Mouse (Mus musculus): ENCODE measurements at regions not wholly inside any gene's neighbourhood (a gene's known extent, or its start where the extent isn't known, plus 50 kb on each side); places are given as distances from the start of the nearest gene placed in this dataset.

- H3K4me1 ChIP-seq (replicated peaks; ENCODE audit: low read depth, low read length): peaks cover 7% of the 10 kb centered on the region
- no peak overlapping the region for H3K4me3 ChIP-seq (replicated peaks; ENCODE audit: low read length)
- no peak for TF ChIP-seq NANOG (IDR thresholded peaks at IDR 0.05; ENCODE audit: borderline replicate concordance, low read length)
- no peak for TF ChIP-seq POU5F1 (IDR thresholded peaks at IDR 0.05; ENCODE audit: borderline replicate concordance, low read length)
- no peak for TF ChIP-seq CTCF (conservative IDR thresholded peaks at IDR 0.05; ENCODE audit: low read length)
- no peaks in the 10 kb centered on the region for H3K36me3 ChIP-seq (ENCODE audit: insufficient read depth, low read length)
- 0 out of 2 replicates have a peak, but pooled peaks cover 3% of the 10 kb centered on the region for H3K9me3 ChIP-seq (ENCODE audit: low read length)
- H3K27me3 ChIP-seq (ENCODE audit: insufficient read depth, low read length): no peaks in the 10 kb centered on the region
These were observed 304.7 kb downstream of the Gm10295 start for GRCm38 (mm10) chr7:71046596-71046995.

GRCm38 (mm10) chr7:71043789-71044188 lies 307.5 kb downstream of the Gm10295 start:
- no peaks in the 10 kb centered on the region for H3K36me3 ChIP-seq (ENCODE audit: insufficient read depth, low read length)
- no peak overlapping the region for H3K4me3 ChIP-seq (replicated peaks; ENCODE audit: low read length)
- 0 out of 2 replicates have a peak, but pooled peaks cover 3% of the 10 kb centered on the region for H3K9me3 ChIP-seq (ENCODE audit: low read length)
- peaks cover 7% of the 10 kb centered on the region for H3K4me1 ChIP-seq (replicated peaks; ENCODE audit: low read depth, low read length)
- TF ChIP-seq NANOG (IDR thresholded peaks at IDR 0.05; ENCODE audit: borderline replicate concordance, low read length) (no peak), CTCF (conservative IDR thresholded peaks at IDR 0.05; ENCODE audit: low read length) (no peak), POU5F1 (IDR thresholded peaks at IDR 0.05; ENCODE audit: borderline replicate concordance, low read length) (no peak)
- H3K27me3 ChIP-seq (ENCODE audit: insufficient read depth, low read length): no peaks in the 10 kb centered on the region

GRCm38 (mm10) chr7:71043128-71043527 lies 308.2 kb downstream of the Gm10295 start:
- peaks cover 7% of the 10 kb centered on the region for H3K4me1 ChIP-seq (replicated peaks; ENCODE audit: low read depth, low read length)
- no peak overlapping the region for H3K4me3 ChIP-seq (replicated peaks; ENCODE audit: low read length)
- H3K36me3 ChIP-seq (ENCODE audit: insufficient read depth, low read length): no peaks in the 10 kb centered on the region
- H3K9me3 ChIP-seq (ENCODE audit: low read length): 0 out of 2 replicates have a peak, but pooled peaks cover 3% of the 10 kb centered on the region
- no peak for TF ChIP-seq CTCF (conservative IDR thresholded peaks at IDR 0.05; ENCODE audit: low read length)
- no peak for TF ChIP-seq POU5F1 (IDR thresholded peaks at IDR 0.05; ENCODE audit: borderline replicate concordance, low read length)
- no peak for TF ChIP-seq NANOG (IDR thresholded peaks at IDR 0.05; ENCODE audit: borderline replicate concordance, low read length)
- H3K27me3 ChIP-seq (ENCODE audit: insufficient read depth, low read length): no peaks in the 10 kb centered on the region

GRCm38 (mm10) chr7:71041388-71041787 lies 309.9 kb downstream of the Gm10295 start:
- TF ChIP-seq POU5F1 (IDR thresholded peaks at IDR 0.05; ENCODE audit: borderline replicate concordance, low read length): no peak
- no peak for TF ChIP-seq CTCF (conservative IDR thresholded peaks at IDR 0.05; ENCODE audit: low read length)
- no peak for TF ChIP-seq NANOG (IDR thresholded peaks at IDR 0.05; ENCODE audit: borderline replicate concordance, low read length)
- H3K4me1 ChIP-seq (replicated peaks; ENCODE audit: low read depth, low read length): peaks cover 6% of the 10 kb centered on the region
- 0 out of 2 replicates have a peak, but pooled peaks cover 3% of the 10 kb centered on the region for H3K9me3 ChIP-seq (ENCODE audit: low read length)
- H3K27me3 ChIP-seq (ENCODE audit: insufficient read depth, low read length): no peaks in the 10 kb centered on the region
- no peaks in the 10 kb centered on the region for H3K36me3 ChIP-seq (ENCODE audit: insufficient read depth, low read length)
- no peak overlapping the region for H3K4me3 ChIP-seq (replicated peaks; ENCODE audit: low read length)

GRCm38 (mm10) chr7:71040846-71041245 lies 310.4 kb downstream of the Gm10295 start:
- no peaks in the 10 kb centered on the region for H3K36me3 ChIP-seq (ENCODE audit: insufficient read depth, low read length)
- no peak overlapping the region for H3K4me3 ChIP-seq (replicated peaks; ENCODE audit: low read length)
- no peaks in the 10 kb centered on the region for H3K27me3 ChIP-seq (ENCODE audit: insufficient read depth, low read length)
- peaks cover under 1% of the 10 kb centered on the region for H3K4me1 ChIP-seq (replicated peaks; ENCODE audit: low read depth, low read length)
- TF ChIP-seq CTCF (conservative IDR thresholded peaks at IDR 0.05; ENCODE audit: low read length) (no peak), POU5F1 (IDR thresholded peaks at IDR 0.05; ENCODE audit: borderline replicate concordance, low read length) (no peak), NANOG (IDR thresholded peaks at IDR 0.05; ENCODE audit: borderline replicate concordance, low read length) (no peak)
- 0 out of 2 replicates have a peak, but pooled peaks cover 3% of the 10 kb centered on the region for H3K9me3 ChIP-seq (ENCODE audit: low read length)

GRCm38 (mm10) chr7:71038537-71038936 lies 312.7 kb downstream of the Gm10295 start:
- Histone ChIP-seq H3K9me3 (ENCODE audit: low read length) (no peaks in the 10 kb centered on the region), H3K4me3 (replicated peaks; ENCODE audit: low read length) (no peak overlapping the region), H3K36me3 (ENCODE audit: insufficient read depth, low read length) (no peaks in the 10 kb centered on the region), H3K4me1 (replicated peaks; ENCODE audit: low read depth, low read length) (no peaks in the 10 kb centered on the region), H3K27me3 (ENCODE audit: insufficient read depth, low read length) (no peaks in the 10 kb centered on the region)
- no peak for TF ChIP-seq POU5F1 (IDR thresholded peaks at IDR 0.05; ENCODE audit: borderline replicate concordance, low read length)

- Histone ChIP-seq H3K36me3 (ENCODE audit: insufficient read depth, low read length) (no peaks in the 10 kb centered on the region), H3K9me3 (ENCODE audit: low read length) (no peaks in the 10 kb centered on the region), H3K4me3 (replicated peaks; ENCODE audit: low read length) (no peak overlapping the region), H3K27me3 (ENCODE audit: insufficient read depth, low read length) (no peaks in the 10 kb centered on the region), H3K4me1 (replicated peaks; ENCODE audit: low read depth, low read length) (no peaks in the 10 kb centered on the region)
- TF ChIP-seq NANOG (IDR thresholded peaks at IDR 0.05; ENCODE audit: borderline replicate concordance, low read length) (no peak), CTCF (conservative IDR thresholded peaks at IDR 0.05; ENCODE audit: low read length) (no peak), POU5F1 (IDR thresholded peaks at IDR 0.05; ENCODE audit: borderline replicate concordance, low read length) (no peak)
These were observed 318.2 kb downstream of the Gm10295 start for GRCm38 (mm10) chr7:71033121-71033520.

GRCm38 (mm10) chr7:71023946-71024610 lies 327.2 kb downstream of the Gm10295 start:
- Histone ChIP-seq H3K4me3 (replicated peaks; ENCODE audit: low read length) (0 out of 2 replicates have a peak overlapping the region, but pooled peaks have one; percentile 13), H3K36me3 (ENCODE audit: insufficient read depth, low read length) (no peaks in the 10 kb centered on the region), H3K9me3 (ENCODE audit: low read length) (peaks cover 9% of the 10 kb centered on the region), H3K4me1 (replicated peaks; ENCODE audit: low read depth, low read length) (peaks cover 7% of the 10 kb centered on the region; the same call in 1 of the 2 replicates), H3K27me3 (ENCODE audit: insufficient read depth, low read length) (peaks cover 7% of the 10 kb centered on the region; the same call in 1 of the 2 replicates)
- TF ChIP-seq POU5F1 (IDR thresholded peaks at IDR 0.05; ENCODE audit: borderline replicate concordance, low read length) (no peak), NANOG (IDR thresholded peaks at IDR 0.05; ENCODE audit: borderline replicate concordance, low read length) (no peak), CTCF (conservative IDR thresholded peaks at IDR 0.05; ENCODE audit: low read length) (no peak)

Data from E14TG2a.4 (cell line).